Mouse (Mus musculus) adrenal gland, postnatal 25 days (tissue): ENCODE measurements around the gene Qpctl. TPM values are rescaled to one million over a fixed set of nuclear protein-coding genes. Genes with fewer than 3 reads are reported as not detected.
A peak's percentile ranks its signal among the peaks of the same experiment; 100 is the strongest.
"Not testable (repeated sequence)": the region's sequence is repeated elsewhere in the genome, so short reads cannot be mapped to it uniquely, and the experiment has no call there.

Experiments used
- DNase-seq: peaks from one replicate; pipeline ENCODE4 v3.0.0; 2021; ENCODE audit warnings: mixed read lengths
- total RNA-seq: library from RNA; stranded (reverse); gene quantifications from 2 replicates; pipeline ENCODE4 v1.2.3, GENCODE M21; 2021

Qpctl gene
- total RNA-seq, 1 experiment from 2014 or later, result 20.3 TPM

DNA sequence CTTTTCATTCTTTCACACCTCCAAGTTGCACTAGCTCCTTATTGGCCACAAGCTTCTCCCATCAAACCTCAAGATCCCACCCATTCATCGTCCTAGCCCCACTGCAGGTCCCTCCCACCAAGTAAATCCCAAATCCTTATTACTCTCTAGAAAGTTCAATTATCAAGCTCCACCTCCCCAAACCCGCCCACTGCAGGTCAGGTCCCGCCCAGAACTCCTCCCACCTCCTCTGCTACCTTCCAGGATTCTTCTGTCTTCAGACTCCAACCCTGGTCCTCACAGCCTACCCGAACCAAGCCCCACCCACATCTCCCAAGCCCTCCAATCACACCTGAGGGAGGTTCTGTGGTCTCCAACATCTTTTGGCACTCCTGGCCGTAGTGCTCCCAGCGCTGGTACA lies 15.1 kb upstream of the Qpctl start:
- DNase-seq, result no peak

DNA sequence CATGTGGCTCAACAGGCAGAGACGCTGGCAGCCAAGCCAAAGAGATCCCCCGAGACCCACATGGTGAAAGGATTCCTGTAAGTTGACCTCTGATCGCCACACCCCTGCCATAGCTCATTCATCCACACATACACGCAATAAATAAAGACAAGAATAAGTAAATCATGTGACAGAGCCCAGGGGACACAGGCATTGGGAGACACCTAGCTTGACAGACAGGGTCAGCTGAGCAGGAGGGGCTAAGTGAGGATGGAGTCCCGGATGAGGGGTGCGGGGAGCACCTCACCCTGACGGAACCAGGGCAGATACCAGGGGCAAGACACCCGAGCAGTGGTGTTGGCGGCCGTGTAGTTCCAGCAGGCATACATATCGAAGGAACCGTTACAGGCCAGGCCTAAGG lies 14.7 kb upstream of the Qpctl start:
- no peak for DNase-seq

GRCm38 (mm10) chr7:19162928-19163327 lies 13.8 kb upstream of the Qpctl start:
- DNase-seq, result no peak

DNA sequence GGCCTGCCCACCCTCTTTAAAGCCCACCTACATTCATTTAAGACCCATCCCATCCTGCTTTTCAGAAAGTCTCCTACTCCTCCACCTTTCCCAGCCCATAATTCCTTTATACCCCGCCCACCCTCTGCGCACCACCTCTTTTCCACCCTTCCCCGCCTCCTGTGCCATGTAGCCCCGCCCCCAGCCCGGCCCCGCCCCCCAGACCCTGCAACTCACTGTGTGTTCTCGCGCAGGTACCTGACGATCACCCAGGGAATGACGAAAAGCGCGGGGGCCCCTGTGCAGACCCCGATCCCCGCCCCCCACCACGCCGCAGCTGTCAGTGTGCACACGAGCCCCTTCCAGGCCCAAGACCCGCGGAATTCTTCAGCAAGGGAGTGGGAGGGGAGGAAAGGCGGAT lies 11.0 kb upstream of the Qpctl start:
- DNase-seq, result no peak

DNA sequence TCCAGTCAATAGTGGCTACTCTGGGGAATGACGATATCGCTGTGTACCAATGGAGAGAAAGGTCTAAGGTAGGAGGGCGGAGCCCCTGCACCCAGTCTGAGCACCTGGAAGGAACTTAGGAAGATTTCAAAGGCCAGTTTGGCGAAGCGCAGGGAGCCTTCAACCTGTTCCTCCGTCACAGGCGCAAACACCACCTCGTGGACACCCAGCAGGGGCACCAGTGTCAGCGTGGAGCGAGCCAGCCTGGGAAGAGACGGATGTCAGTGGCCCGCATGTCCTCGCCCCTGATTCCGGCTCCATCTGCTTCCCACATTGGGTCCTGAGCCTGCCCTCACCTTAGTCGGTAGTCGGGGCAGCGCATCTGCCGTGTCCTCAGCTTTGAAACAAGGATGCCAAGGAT lies 10.3 kb upstream of the Qpctl start:
- no peak for DNase-seq

DNA sequence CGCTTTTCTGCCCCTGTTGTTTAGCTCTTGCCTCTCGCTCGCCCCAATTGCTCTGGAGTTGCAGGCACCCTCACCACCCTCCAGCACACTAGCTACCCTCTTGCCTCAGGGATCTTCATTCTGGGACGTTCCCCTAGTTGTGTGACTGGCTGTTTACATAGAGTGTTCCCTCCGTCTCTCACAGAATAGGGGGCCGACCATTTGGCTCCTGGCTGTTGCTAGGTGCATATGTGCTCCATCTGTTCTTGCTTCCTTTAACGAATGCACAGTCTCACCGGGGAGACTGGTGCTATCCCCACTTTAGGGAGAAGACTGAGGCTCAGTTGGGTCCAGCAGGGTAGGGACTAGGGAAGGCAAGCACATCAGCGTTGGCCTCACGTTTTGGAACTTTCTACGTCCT lies 9.5 kb upstream of the Qpctl start:
- no peak for DNase-seq

DNA sequence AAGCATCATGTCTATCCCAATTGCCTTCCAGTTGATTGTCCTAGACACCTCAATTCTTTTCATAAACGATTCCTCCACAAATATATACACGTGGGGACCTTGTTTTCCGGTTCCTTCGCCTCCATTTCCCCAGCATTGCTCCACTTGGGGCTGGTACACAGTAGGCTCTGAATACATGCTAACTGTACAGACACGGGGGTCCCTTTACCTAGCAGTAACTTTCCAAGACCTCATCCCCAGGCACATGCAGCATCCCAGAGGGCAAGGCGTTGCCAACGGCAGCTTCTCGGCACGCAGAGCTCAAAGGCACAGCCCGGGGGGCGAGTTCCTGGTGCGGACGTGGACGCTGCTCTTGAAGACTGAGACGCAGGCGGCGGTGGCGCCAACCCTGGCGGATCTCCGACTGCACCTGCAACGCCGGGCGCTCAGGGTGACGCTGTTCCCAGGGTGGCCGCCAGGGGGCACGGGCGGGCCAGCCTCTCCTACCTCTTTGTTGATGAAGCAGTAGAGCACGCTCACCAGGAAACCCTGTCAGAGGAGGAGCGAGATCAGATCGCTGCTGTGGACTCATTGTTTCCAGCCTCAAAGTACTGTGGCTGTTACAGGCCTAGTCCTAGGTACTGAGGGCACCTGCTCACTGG lies 8.2 kb upstream of the Qpctl start:
- DNase-seq, result peak; percentile 93

GRCm38 (mm10) chr7:19155825-19156475 lies 6.9 kb upstream of the Qpctl start:
- DNase-seq, result peak; percentile 51

DNA sequence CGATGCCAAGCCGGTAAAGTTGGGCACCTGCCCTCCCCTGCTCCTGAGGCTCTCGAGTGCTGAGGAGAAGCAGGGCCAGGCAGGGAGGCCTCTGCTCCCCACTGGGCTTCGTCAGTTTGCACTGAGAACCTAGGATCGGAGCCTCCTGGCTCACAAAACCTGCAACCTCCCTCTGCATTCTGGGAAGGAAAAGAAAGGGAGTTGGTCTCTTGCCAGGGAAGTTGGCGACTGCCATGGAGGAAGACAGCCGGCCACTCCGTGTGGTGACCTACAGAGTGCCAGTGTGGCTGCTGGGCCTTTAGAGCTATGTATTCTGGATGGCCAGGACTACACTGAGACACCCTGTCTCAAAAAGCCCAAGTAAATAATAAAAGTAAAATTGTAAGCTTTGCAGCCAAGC lies 5.7 kb upstream of the Qpctl start:
- no peak for DNase-seq

- DNase-seq, result not testable (repeated sequence)
These were observed 2.0 kb upstream of the Qpctl start for GRCm38 (mm10) chr7:19151121-19151520.

DNA sequence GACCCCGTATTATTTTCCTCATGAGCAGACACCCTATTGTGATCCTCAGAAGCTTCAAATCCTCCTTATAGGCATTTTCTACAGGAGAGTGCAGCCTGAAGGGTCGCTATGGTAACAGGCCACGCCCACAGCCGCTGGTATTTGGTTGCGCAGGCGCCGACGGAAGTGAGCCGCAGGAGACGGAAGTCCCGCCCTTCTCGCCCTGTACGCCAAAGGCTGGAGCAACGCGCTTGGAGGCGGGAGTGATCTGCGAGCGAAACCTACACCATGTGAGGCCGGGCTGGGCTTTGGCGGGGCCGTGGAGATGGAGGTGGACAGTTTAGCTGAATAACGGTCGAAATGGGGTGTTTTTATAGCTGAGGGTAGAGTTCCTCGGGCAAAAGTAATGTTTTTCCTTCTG lies 535 bp upstream of the Qpctl start, which contains the start of gene Snrpd2:
Snrpd2 (plus strand) TSS at position 97 of the 400 bp plus-strand sequence.
- DNase-seq, result peak; percentile 98

DNA sequence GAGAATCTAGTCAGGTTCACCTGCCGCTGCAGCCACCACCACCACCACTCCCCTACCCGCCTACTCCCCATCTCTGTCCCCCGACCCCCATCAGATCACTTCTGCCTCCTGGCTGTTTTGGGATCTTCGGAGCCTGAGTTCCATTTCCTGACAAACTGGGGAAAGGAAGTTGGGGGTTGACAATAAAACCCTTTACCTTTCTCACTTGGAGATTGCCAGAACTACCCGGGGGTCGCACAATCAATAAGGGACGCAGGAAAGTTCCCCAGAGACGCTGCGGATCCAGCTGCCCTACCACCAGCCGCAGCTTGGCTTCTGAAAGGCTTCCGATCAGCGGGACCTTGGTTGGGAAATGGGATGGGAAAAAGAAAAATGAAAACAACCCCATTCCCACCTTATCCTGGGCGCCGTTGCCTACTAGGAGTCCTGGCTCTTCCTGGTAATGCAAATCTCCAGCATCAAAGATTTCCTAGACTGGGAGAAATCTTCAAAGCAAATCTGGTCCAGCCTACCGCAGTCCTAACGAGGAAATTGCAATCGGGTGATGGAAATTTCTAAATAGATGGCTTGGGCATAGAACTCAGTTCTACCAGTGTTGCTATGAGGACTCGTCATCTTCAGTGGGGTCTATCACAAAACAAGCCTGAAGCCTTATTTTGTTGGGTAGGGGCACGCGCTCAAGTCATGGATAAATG lies 764 bp downstream of the Qpctl start:
- no peak for DNase-seq

DNA sequence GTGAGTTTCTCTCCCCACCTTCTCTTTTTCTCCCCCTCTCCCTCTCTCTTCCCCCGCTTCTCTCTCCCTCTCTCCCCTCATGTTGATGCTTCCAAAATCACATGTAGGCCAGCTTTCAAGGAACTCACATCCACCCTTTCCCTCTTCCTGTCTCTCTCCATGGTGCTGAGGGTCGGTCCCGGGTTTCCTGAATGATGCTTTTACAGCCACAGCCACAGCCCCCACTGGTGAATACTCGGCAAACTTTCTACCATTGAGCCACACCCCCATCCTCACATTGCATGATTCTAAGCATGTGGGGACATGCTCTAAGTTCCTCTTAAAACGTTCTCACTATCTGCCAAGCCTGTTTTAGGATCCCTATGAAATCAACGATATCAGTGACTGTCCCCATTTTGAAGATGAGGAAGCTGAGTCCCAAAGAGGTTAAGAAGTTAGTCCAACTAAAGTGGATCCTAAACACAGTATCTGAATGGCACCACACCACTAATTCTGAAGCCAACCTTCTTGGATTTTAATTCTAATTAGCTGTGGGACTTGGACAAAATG lies 1.5 kb downstream of the Qpctl start:
- no peak for DNase-seq

DNA sequence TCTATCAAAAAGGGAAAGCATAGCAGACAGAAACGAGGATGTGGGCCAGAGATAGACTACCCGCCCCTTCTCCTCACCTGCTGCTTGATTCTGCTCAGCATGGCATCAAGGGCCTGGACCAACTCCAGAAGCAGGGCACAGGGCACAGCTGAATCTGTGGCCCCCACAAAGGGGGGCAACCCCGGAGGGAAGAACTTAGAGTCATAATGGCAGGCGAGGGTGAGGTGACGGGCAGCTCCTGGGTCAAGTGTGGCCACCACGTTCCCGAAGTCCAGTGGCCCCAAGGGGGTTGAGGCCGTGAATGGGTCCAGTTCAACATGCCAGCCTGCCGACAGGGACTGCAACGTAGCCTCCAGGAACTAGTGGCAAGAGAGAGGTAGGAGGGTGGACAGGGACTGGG lies 2.3 kb downstream of the Qpctl start:
- no peak for DNase-seq

- DNase-seq, result peak; percentile 65
These were observed 11.7 kb downstream of the Qpctl start for GRCm38 (mm10) chr7:19137380-19137779.

GRCm38 (mm10) chr7:19136673-19137334 lies 12.3 kb downstream of the Qpctl start:
- DNase-seq, result no peak

DNA sequence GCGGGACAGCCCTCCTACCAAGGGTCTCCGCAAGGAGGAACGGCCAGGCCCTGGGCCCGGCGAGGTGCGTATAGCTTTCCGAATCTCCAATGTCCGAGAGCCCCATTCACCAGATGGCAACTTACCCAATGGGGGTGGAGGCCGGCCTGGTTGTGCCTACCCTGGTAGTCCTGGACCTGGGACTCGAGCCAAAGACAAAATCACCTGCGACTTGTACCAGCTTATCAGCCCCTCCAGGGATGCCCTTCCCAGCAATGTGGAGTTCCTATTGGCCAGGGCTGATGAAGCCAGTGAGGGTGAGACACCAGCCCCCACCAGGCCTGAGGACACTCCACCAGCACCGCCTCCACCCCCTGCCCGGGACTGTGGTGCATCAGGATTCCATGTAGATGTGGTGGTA lies 12.9 kb downstream of the Qpctl start:
- DNase-seq, result no peak

DNA sequence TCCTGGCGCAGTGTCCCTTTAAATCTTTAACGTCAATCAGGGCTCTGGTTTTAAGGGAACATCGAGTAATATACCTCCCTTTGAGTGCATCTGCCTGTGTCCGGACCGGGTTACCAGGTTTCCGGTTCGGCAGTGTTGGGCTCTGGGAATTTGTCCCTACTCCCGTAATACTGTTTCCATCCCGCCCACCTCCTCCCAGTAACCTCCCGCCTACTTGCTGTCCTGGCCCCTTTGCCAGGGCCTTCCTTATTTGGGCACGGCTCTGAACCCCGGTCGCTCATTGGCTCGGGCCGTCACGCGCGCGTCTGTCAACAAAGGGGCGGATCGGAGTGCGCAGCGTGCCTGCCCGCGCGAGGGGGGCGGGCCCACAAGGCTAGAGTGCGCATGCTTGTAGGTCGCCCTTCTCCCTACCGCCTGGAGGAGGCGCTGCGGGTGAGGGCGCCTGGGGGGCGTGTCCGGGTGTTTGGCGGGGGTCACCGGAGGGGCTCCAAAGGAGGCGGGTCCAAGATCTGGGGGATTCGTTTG lies 17.7 kb downstream of the Qpctl start:
- DNase-seq, result peak; percentile 97

DNA sequence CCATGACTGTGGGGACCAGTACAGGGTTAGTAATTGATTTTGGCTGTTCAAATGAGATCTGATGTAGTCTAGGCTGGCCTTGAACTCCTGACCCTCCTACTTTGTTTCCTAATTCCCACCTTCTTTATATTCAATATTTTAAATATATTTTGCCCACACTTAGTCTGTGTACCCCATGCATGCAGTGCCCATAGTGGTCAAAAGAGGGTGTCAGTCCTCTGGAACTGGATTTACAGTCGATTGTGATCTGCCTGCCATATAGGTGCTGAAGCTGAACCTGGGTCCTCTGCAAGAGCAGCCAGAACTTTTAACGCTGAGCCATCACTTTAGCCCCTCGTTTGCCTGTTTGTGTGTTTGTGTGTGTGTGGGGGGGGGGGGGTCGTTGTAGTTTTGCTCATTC lies 18.4 kb downstream of the Qpctl start:
- no peak for DNase-seq

DNA sequence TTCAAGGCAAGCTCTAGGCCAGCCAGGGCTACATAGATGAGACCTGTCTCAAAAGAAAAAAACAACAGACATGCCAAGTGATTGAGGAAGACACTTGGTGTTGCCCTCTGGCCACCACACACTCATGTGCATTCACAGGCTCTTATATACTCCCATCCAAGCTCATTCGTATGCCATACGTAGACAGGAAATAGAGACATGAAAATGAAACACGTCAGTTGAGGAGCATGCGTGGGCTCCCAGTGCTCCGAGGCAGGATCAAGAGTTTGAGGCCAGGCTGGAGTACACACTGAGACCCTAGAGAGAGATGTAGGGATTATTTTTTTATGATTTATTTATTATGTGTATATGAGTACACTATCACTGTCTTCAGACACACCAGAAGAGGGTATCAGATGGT lies 19.7 kb downstream of the Qpctl start:
- no peak for DNase-seq

- no peak for DNase-seq
These were observed 21.3 kb downstream of the Qpctl start for GRCm38 (mm10) chr7:19127744-19128143.

DNA sequence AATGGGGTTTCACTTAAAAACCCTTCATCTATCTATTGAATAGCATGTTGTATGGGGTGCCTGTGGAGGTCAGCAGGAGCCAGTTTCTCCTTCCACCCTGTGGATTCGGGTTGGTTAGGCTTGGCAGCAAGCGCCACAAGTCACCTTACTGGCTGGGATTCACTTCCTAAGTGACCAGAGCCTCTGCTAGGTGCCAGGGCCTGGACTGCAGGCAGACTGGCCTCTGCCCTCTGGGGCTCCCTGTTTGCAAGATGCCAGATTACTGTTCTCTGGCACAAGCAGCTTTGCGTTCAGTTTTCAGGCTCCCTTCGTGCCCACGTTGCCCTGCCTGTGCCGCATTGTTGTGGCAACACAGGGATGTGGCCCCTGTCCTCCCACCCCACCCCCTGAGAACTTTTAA lies 24.4 kb downstream of the Qpctl start:
- DNase-seq, result no peak

GRCm38 (mm10) chr7:19121686-19122085 lies 27.4 kb downstream of the Qpctl start:
- DNase-seq, result peak; percentile 49
